Mouse (Mus musculus): ENCODE results near the gene Gm21970.

GRCm38 (mm10) chr16:91362006-91362405 lies 29.5 kb upstream of the Gm21970 start:
- TF ChIP-seq POLR2A (IDR thresholded peaks at IDR 0.05; ENCODE audit: insufficient read length, low read depth) (no peak), MAX (IDR thresholded peaks at IDR 0.05; ENCODE audit: low read depth) (no peak), POLR2AphosphoS2 (IDR thresholded peaks at IDR 0.05; ENCODE audit: insufficient read length, low read depth) (no peak), TCF12 (IDR thresholded peaks at IDR 0.05; ENCODE audit: insufficient read depth, poor library complexity, severe bottlenecking) (no peak), E2F4 (IDR thresholded peaks at IDR 0.05; ENCODE audit: insufficient read depth) (no peak), SRF (IDR thresholded peaks at IDR 0.05; ENCODE audit: control insufficient read depth, insufficient read length, low read depth) (no peak), CEBPB (IDR thresholded peaks at IDR 0.05; ENCODE audit: insufficient read depth, poor library complexity, severe bottlenecking) (no peak), MYOG (IDR thresholded peaks at IDR 0.05; ENCODE audit: control insufficient read depth in 1 of 3, insufficient read depth in 1 of 3, insufficient read length in 2 of 3, low read depth in 2 of 3) (no peak), TCF3 (IDR thresholded peaks at IDR 0.05; ENCODE audit: insufficient read length, low read depth) (no peak), MYOD1 (IDR thresholded peaks at IDR 0.05; ENCODE audit: control insufficient read depth in 1 of 3, insufficient read length in 2 of 3, low read depth in 2 of 3) (no peak), USF1 (IDR thresholded peaks at IDR 0.05; ENCODE audit: low read depth) (no peak)
